Mouse (Mus musculus) neural tube, embryonic 13.5 days (tissue): Measurements from ENCODE around the gene Atp10a. TPM values are rescaled to one million over a fixed set of nuclear protein-coding genes. Genes with fewer than 3 reads are reported as not detected.

Source experiments
- ATAC-seq: fragments of 200-750 bp; cut with Nextera tagmentation; 2 replicates; pipeline ENCODE4 v1.8.0; 2017; ENCODE audit warnings: low read depth, mild to moderate bottlenecking, moderate TSS enrichment, moderate library complexity
- H3K27ac ChIP-seq: fragments of 300-500 bp; sonication (generic); replicated peaks from 2 replicates; pipeline ENCODE4 v1.5.1; 2015; ENCODE audit warnings: moderate library complexity, mild to moderate bottlenecking, inconsistent platforms
- H3K27me3 ChIP-seq: fragments of 300-500 bp; sonication (generic); 2 replicates; pipeline ENCODE4 v1.6.1; 2015; ENCODE audit warnings: mild to moderate bottlenecking, inconsistent platforms
- H3K36me3 ChIP-seq: fragments of 300-500 bp; sonication (generic); 2 replicates; pipeline ENCODE4 v1.6.1; 2015; ENCODE audit warnings: mild to moderate bottlenecking, inconsistent platforms
- H3K4me1 ChIP-seq: fragments of 300-500 bp; sonication (generic); replicated peaks from 2 replicates; pipeline ENCODE4 v1.6.1; 2015; ENCODE audit warnings: inconsistent platforms
- H3K4me2 ChIP-seq: fragments of 300-500 bp; sonication (generic); 2 replicates; pipeline ENCODE4 v1.6.1; 2015; ENCODE audit warnings: inconsistent platforms, mild to moderate bottlenecking, moderate library complexity
- H3K4me3 ChIP-seq: fragments of 300-500 bp; sonication (generic); 2 replicates; pipeline ENCODE4 v1.5.1; 2015; ENCODE audit warnings: mild to moderate bottlenecking, inconsistent platforms
- H3K9ac ChIP-seq: fragments of 300-500 bp; sonication (generic); 2 replicates; pipeline ENCODE4 v1.6.1; 2015; ENCODE audit warnings: moderate library complexity, mild to moderate bottlenecking, inconsistent platforms
- H3K9me3 ChIP-seq: fragments of 300-500 bp; sonication (generic); 2 replicates; pipeline ENCODE4 v1.6.1; 2016; ENCODE audit warnings: inconsistent platforms
- WGBS: fragments of 180-500 bp; shearing (Covaris S2); methylation state at CpG from one replicate; pipeline ENCODE4 v1.1.7; 2015; 5-methylcytosine and 5-hydroxymethylcytosine counted together
- polyA plus RNA-seq: library from polyadenylated mRNA; unstranded; fragments of >200 nt; fragmentation: Nextera tagmentation; extraction: Ambion mirVana; gene quantifications from 2 replicates; pipeline ENCODE4 v1.2.1, GENCODE M21; 2015

Gene Atp10a
- polyA plus RNA-seq, 1 experiment from 2014 or later = 0.84 TPM

DNA sequence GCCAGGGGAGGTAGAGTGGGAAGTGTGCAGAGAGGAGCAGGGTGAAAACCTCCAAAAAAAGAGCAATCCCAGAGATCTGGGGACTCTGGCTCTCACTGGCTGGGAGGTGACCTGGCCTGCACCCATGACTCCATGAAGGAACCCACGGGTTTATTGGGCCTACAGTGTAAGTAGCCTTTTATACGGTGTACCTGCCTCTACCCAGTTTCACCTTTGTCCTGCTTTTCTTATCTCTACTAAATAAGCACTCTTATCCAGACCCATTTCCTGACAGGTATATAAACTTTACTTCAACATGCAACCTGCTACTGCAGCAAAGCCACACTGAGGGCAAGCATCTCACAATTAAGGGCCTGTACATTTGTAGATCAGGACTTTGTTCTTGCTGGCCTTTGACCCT, 184.4 kb downstream of the Atp10a start:
- ATAC-seq = no peak
- WGBS = 82% methylated on average over 2 of the region's 2 CpGs
- H3K4me2 ChIP-seq = no peak overlapping the region
- H3K27me3 ChIP-seq = no peaks in the 10 kb centered on the region
- no peak overlapping the region for H3K27ac ChIP-seq
- H3K9me3 ChIP-seq = no peaks in the 10 kb centered on the region
- peaks cover 38% of the 10 kb centered on the region for H3K4me1 ChIP-seq
- no peak overlapping the region for H3K4me3 ChIP-seq
- H3K9ac ChIP-seq = no peak overlapping the region
- H3K36me3 ChIP-seq = no peaks in the 10 kb centered on the region

DNA sequence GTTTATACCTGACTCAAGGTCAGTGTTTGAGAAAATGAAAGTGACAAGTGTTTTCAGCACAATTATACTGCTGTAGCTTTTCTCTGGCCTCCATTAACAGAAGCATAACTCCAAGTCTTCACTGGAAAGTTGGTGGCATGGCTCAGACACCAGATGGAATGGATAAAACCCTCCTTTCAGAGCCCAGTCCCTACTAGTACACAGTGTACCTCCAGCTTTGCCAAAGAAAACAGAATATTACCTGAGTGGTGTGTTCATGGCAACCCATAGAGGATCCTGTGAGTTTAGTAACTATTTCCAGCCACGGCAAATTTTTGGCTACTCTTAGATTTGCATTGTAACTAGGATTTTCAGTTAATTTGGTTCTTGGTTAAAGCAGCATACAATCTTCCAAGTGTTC, 185.1 kb downstream of the Atp10a start:
- H3K27me3 ChIP-seq = no peaks in the 10 kb centered on the region
- H3K4me1 ChIP-seq = peaks cover 38% of the 10 kb centered on the region
- no peak overlapping the region for H3K4me3 ChIP-seq
- no peak for ATAC-seq
- H3K27ac ChIP-seq = no peak overlapping the region
- no peaks in the 10 kb centered on the region for H3K9me3 ChIP-seq
- no peak overlapping the region for H3K9ac ChIP-seq
- no peak overlapping the region for H3K4me2 ChIP-seq
- WGBS = 95% methylated on average over 1 of the region's 1 CpGs
- H3K36me3 ChIP-seq = no peaks in the 10 kb centered on the region

DNA sequence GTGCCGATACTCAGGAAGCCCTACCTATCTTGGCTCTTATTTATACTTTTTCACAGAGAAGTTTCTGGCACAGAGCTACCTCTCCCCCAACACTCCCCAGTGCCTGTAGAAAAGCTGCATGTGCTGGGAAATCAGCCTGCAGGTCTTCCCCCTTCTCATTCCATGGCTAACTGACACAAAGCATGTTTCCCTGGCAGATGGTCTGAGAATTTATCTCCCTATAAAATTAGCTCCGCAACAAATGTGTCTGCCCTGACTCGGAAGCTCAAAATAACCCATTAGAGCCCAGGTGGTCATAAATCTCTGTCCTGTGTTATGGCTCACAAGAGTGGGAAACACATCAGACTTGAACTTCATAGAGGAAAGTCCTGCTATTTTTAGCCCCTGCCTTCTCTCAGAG, 186.9 kb downstream of the Atp10a start:
- peaks cover 38% of the 10 kb centered on the region for H3K4me1 ChIP-seq
- H3K27me3 ChIP-seq = no peaks in the 10 kb centered on the region
- no peaks in the 10 kb centered on the region for H3K9me3 ChIP-seq
- H3K4me3 ChIP-seq = no peak overlapping the region
- H3K27ac ChIP-seq = peak overlapping the region; percentile 92
- WGBS = 13% methylated on average over 3 of the region's 3 CpGs
- peak overlapping the region; percentile 54; the same call in 1 of the 2 replicates for H3K9ac ChIP-seq
- H3K36me3 ChIP-seq = no peaks in the 10 kb centered on the region
- H3K4me2 ChIP-seq = peak overlapping the region; percentile 7; the same call in 1 of the 2 replicates
- peak; percentile 55 for ATAC-seq

DNA sequence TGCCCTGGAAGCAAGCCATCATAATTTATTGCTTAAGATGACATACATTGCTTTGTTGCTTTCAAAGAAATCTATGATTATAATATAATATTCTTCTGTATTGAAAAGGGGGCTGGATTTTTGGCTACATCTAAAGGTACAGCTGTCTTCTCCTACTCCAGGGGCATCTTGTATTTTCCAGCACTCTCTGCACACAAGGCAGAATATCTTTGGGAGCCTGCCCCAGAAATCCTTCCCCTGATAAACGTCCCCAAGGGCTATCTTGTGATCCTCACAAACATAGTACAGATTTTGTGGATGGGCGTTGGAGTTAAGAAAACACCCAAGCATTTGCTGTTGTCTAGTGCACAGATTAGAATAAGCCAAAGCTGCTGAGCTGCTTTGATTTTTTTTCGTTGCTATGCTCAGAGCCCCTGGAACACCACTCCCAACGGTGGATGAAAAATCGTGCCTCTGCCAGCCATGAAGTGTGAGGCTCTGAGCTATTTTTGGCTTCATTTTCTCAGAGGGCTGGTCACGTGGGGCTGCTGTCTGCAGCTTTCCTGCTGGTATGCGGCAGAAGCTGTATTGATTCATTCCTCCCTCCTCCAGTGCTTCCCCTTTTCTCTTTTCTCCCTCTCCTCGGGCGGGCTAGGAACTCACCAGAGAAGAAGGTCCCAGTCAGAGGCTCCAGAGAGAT, 187.9 kb downstream of the Atp10a start:
- Histone ChIP-seq H3K4me3 (peak overlapping the region; percentile 10; the same call in 1 of the 2 replicates), H3K27me3 (no peaks in the 10 kb centered on the region), H3K4me1 (peaks cover 38% of the 10 kb centered on the region), H3K9ac (peak overlapping the region; percentile 63), H3K9me3 (no peaks in the 10 kb centered on the region), H3K27ac (peak overlapping the region; percentile 94), H3K4me2 (peak overlapping the region; percentile 49), H3K36me3 (no peaks in the 10 kb centered on the region)
- under 1% methylated on average over 9 of the region's 9 CpGs for WGBS
- ATAC-seq = peak; percentile 94

DNA sequence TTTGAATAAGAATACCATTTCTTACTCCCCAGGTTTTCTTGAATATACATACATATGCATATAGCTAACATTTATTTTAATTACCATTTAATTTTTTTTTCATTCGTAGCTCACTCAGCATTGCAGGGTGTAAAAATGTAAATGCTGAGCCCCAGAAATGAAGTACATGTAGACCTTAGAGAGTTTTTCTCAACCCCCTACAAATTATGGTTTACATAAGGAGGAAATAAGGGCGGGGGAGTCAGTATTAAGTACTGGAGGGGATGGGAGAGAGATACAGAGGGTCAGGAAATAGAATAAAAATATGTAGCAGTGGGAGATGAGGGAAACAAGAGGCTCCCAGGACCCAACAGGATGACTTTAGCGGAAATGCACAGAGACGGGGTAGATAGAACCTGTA, 188.5 kb downstream of the Atp10a start:
- no peaks in the 10 kb centered on the region for H3K9me3 ChIP-seq
- H3K36me3 ChIP-seq = no peaks in the 10 kb centered on the region
- peaks cover 38% of the 10 kb centered on the region for H3K4me1 ChIP-seq
- peak overlapping the region; percentile 94 for H3K27ac ChIP-seq
- 28% methylated on average over 4 of the region's 4 CpGs for WGBS
- peak overlapping the region; percentile 10; the same call in 1 of the 2 replicates for H3K4me3 ChIP-seq
- H3K9ac ChIP-seq = peak overlapping the region; percentile 63; the same call in 1 of the 2 replicates
- no peaks in the 10 kb centered on the region for H3K27me3 ChIP-seq
- peak overlapping the region; percentile 49 for H3K4me2 ChIP-seq
- peak; percentile 47 for ATAC-seq

DNA sequence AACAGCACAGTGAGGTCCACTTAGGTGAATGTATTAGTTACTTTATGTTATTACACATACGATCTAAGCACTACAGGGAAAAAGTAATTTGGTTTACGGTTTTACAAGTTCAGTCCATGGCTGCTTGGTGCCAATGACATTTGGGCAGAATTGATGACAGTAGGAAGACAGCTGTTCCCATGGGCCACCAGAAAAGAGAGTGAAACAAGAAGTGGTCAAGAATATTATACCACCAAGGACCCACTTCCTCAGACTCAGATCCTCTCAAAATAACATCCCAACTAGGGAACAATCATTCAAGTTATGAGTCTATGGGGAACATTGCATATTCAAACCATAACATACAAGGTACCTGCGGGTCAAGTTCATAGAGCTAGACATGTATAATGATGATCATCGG, 203.0 kb downstream of the Atp10a start:
- no peaks in the 10 kb centered on the region for H3K4me1 ChIP-seq
- WGBS = 88% methylated on average over 4 of the region's 4 CpGs
- no peak overlapping the region for H3K4me2 ChIP-seq
- H3K36me3 ChIP-seq = no peaks in the 10 kb centered on the region
- H3K27ac ChIP-seq = no peak overlapping the region
- ATAC-seq = no peak
- H3K9ac ChIP-seq = no peak overlapping the region
- H3K9me3 ChIP-seq = no peaks in the 10 kb centered on the region
- no peak overlapping the region for H3K4me3 ChIP-seq
- no peaks in the 10 kb centered on the region for H3K27me3 ChIP-seq

DNA sequence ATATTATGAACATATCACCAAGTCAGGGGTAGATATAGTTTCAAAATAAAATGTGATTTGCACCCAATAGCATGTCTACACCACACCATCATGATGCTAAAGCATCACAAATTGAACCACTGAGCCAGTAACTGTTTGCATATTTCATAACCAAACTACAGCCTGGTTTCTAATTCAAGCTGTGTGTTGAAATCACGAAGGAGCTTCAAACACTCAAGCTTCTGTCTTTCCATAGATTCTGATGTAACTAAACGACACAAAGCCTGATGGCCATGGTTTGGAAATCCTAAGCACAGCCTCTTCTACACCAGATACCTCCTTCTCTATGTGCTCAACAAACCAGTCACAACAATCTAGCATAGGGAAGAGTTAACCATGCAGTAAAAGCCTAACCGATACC, 207.2 kb downstream of the Atp10a start:
- H3K27ac ChIP-seq = no peak overlapping the region
- H3K9me3 ChIP-seq = no peaks in the 10 kb centered on the region
- 89% methylated on average over 3 of the region's 3 CpGs for WGBS
- ATAC-seq = no peak
- no peak overlapping the region for H3K4me2 ChIP-seq
- no peak overlapping the region for H3K4me3 ChIP-seq
- H3K27me3 ChIP-seq = no peaks in the 10 kb centered on the region
- no peaks in the 10 kb centered on the region for H3K4me1 ChIP-seq
- no peak overlapping the region for H3K9ac ChIP-seq
- H3K36me3 ChIP-seq = no peaks in the 10 kb centered on the region

DNA sequence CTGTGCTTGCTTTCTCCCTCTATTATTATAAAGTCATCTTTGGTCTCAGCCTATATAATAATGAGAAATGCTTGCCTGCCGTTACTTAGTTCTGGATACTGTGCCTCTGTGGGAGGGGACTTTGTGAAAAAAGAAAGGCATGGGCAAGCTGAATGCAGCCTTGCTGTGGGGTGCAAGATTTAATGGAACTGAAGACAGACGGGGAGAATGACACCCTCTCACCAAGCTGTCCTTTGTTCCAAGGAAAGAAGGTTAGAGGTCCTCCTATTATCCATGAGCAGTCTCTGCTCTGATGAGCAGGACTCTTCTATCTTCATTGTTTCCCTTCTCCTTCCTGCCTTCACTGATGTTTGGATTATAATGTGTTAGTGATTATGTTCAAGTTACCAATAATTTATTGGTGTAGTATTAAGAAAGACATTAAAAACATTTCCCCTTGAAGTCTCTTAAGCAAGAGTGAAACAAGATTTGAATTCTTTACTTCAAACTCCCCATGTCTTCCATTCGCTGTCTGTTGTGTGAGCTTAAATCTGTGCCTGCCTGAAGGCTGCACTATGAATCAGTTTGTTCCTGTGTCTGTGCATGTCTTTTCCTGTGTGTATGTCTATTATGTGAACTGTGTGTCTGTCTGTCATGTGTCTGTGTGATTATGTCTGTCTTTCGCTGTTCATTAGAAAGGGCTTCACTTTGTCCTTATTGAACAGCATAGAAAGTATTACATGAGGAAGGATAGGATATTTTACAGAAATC, 211.1 kb downstream of the Atp10a start:
- ATAC-seq = no peak
- no peak overlapping the region for H3K27ac ChIP-seq
- H3K27me3 ChIP-seq = no peaks in the 10 kb centered on the region
- H3K9ac ChIP-seq = no peak overlapping the region
- H3K4me2 ChIP-seq = no peak overlapping the region
- H3K9me3 ChIP-seq = no peaks in the 10 kb centered on the region
- no peaks in the 10 kb centered on the region for H3K4me1 ChIP-seq
- no peak overlapping the region for H3K4me3 ChIP-seq
- H3K36me3 ChIP-seq = no peaks in the 10 kb centered on the region
- WGBS = 25% methylated on average over 4 of the region's 4 CpGs

DNA sequence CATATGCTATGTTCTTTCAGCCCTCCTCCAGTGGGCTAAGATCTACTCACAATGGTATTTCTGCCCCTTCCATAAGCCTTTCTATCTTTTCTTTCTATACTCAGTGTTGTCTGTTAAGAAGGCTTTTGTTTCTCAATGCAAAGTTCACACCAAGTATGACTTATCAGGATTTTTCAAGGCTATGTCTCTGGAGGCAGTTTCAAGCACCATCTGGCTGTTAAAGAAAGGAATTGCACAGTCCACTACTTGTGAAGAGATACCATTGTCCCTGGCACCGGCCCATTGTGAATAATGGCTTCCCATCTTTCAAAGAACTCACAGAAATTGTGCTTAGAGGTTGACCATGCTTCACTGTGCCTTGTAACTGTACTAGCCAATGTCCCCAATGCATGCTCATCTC, 214.7 kb downstream of the Atp10a start:
- H3K4me1 ChIP-seq = no peaks in the 10 kb centered on the region
- H3K4me2 ChIP-seq = no peak overlapping the region
- no peaks in the 10 kb centered on the region for H3K36me3 ChIP-seq
- H3K27me3 ChIP-seq = no peaks in the 10 kb centered on the region
- WGBS = 61% methylated on average over 1 of the region's 1 CpGs
- no peak overlapping the region for H3K9ac ChIP-seq
- H3K27ac ChIP-seq = no peak overlapping the region
- no peaks in the 10 kb centered on the region for H3K9me3 ChIP-seq
- ATAC-seq = no peak
- H3K4me3 ChIP-seq = no peak overlapping the region

DNA sequence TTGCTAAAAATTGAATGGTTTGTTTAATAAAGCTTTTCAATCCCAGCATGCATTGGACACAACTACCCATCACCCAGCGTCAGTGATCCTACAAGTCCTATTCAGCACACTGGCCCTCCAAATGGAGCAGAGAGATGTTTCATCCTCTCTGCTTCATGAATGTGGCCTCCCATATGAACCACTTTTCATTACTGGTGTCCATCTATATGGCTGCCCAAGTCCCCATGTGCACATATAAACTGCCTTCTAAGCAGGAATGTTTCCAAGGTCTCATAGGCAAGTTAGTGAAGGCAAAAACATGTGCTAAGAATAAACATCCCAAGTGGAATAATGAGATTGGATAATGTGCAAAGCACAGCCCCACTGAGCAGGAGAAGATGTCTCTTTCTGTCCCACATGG, 217.7 kb downstream of the Atp10a start:
- Histone ChIP-seq H3K36me3 (no peaks in the 10 kb centered on the region), H3K4me1 (no peaks in the 10 kb centered on the region), H3K9me3 (no peaks in the 10 kb centered on the region), H3K9ac (no peak overlapping the region), H3K4me3 (no peak overlapping the region), H3K27ac (no peak overlapping the region), H3K27me3 (no peaks in the 10 kb centered on the region), H3K4me2 (no peak overlapping the region)
- ATAC-seq = no peak
- WGBS = 95% methylated on average over 1 of the region's 1 CpGs
